Mouse (Mus musculus): Measurements from ENCODE around the gene Caskin2. TPM values are rescaled to one million over a fixed set of nuclear protein-coding genes. Genes with fewer than 3 reads are reported as not detected.

Gene Caskin2
- polyA plus RNA-seq, 1 experiment = 17.1 TPM

- Histone ChIP-seq H3K27me3 (ENCODE audit: control insufficient read depth, insufficient read depth, low read length) (no peaks in the 10 kb centered on the region), H3K4me3 (replicated peaks; ENCODE audit: insufficient read depth, low read depth, low read length) (no peak overlapping the region), H3K4me1 (ENCODE audit: control insufficient read depth, insufficient read depth, low read length) (peaks cover 6% of the 10 kb centered on the region), H3K27ac (ENCODE audit: insufficient read depth, low read length) (no peak overlapping the region)
- TF ChIP-seq POLR2A (IDR thresholded peaks at IDR 0.05; ENCODE audit: borderline replicate concordance, insufficient read depth, low read length) = no peak
- no peak for TF ChIP-seq CTCF (IDR thresholded peaks at IDR 0.05; ENCODE audit: borderline replicate concordance, insufficient read depth, low read depth, low read length)
- no peak for DNase-seq
- WGBS = 80% methylated on average over 8 of the region's 8 CpGs
These were observed 30.8 kb upstream of the Caskin2 start for GRCm38 (mm10) chr11:115844240-115844639.

GRCm38 (mm10) chr11:115843891-115844239, 30.4 kb upstream of the Caskin2 start:
- DNase-seq = no peak
- 92% methylated on average over 5 of the region's 5 CpGs for WGBS
- no peak for TF ChIP-seq POLR2A (IDR thresholded peaks at IDR 0.05; ENCODE audit: borderline replicate concordance, insufficient read depth, low read length)
- no peak for TF ChIP-seq CTCF (IDR thresholded peaks at IDR 0.05; ENCODE audit: borderline replicate concordance, insufficient read depth, low read depth, low read length)
- peaks cover 6% of the 10 kb centered on the region for H3K4me1 ChIP-seq (ENCODE audit: control insufficient read depth, insufficient read depth, low read length)
- no peak overlapping the region for H3K27ac ChIP-seq (ENCODE audit: insufficient read depth, low read length)
- H3K27me3 ChIP-seq (ENCODE audit: control insufficient read depth, insufficient read depth, low read length) = no peaks in the 10 kb centered on the region
- no peak overlapping the region for H3K4me3 ChIP-seq (replicated peaks; ENCODE audit: insufficient read depth, low read depth, low read length)

- H3K4me3 ChIP-seq (replicated peaks; ENCODE audit: insufficient read depth, low read depth, low read length) = no peak overlapping the region
- TF ChIP-seq CTCF (IDR thresholded peaks at IDR 0.05; ENCODE audit: borderline replicate concordance, insufficient read depth, low read depth, low read length) (no peak), POLR2A (IDR thresholded peaks at IDR 0.05; ENCODE audit: borderline replicate concordance, insufficient read depth, low read length) (no peak)
- WGBS = 83% methylated on average over 14 of the region's 14 CpGs
- H3K4me1 ChIP-seq (ENCODE audit: control insufficient read depth, insufficient read depth, low read length) = peaks cover 6% of the 10 kb centered on the region
- DNase-seq = no peak
- no peak overlapping the region for H3K27ac ChIP-seq (ENCODE audit: insufficient read depth, low read length)
- H3K27me3 ChIP-seq (ENCODE audit: control insufficient read depth, insufficient read depth, low read length) = no peaks in the 10 kb centered on the region
These were observed 29.9 kb upstream of the Caskin2 start for GRCm38 (mm10) chr11:115843141-115843890.

GRCm38 (mm10) chr11:115841961-115842550, 28.6 kb upstream of the Caskin2 start:
- Histone ChIP-seq H3K27me3 (ENCODE audit: control insufficient read depth, insufficient read depth, low read length) (no peaks in the 10 kb centered on the region), H3K4me1 (ENCODE audit: control insufficient read depth, insufficient read depth, low read length) (peaks cover 6% of the 10 kb centered on the region), H3K4me3 (replicated peaks; ENCODE audit: insufficient read depth, low read depth, low read length) (no peak overlapping the region), H3K27ac (ENCODE audit: insufficient read depth, low read length) (no peak overlapping the region)
- 53% methylated on average over 6 of the region's 6 CpGs for WGBS
- no peak for DNase-seq
- TF ChIP-seq CTCF (IDR thresholded peaks at IDR 0.05; ENCODE audit: borderline replicate concordance, insufficient read depth, low read depth, low read length) = no peak
- no peak for TF ChIP-seq POLR2A (IDR thresholded peaks at IDR 0.05; ENCODE audit: borderline replicate concordance, insufficient read depth, low read length)

- Histone ChIP-seq H3K27me3 (ENCODE audit: control insufficient read depth, insufficient read depth, low read length) (no peaks in the 10 kb centered on the region), H3K27ac (ENCODE audit: insufficient read depth, low read length) (no peak overlapping the region), H3K4me3 (replicated peaks; ENCODE audit: insufficient read depth, low read depth, low read length) (no peak overlapping the region), H3K4me1 (ENCODE audit: control insufficient read depth, insufficient read depth, low read length) (peaks cover 6% of the 10 kb centered on the region)
- 85% methylated on average over 6 of the region's 6 CpGs for WGBS
- TF ChIP-seq POLR2A (IDR thresholded peaks at IDR 0.05; ENCODE audit: borderline replicate concordance, insufficient read depth, low read length) = no peak
- TF ChIP-seq CTCF (IDR thresholded peaks at IDR 0.05; ENCODE audit: borderline replicate concordance, insufficient read depth, low read depth, low read length) = no peak
- no peak for DNase-seq
These were observed 27.6 kb upstream of the Caskin2 start for GRCm38 (mm10) chr11:115841044-115841443.

- TF ChIP-seq POLR2A (IDR thresholded peaks at IDR 0.05; ENCODE audit: borderline replicate concordance, insufficient read depth, low read length) (no peak), CTCF (IDR thresholded peaks at IDR 0.05; ENCODE audit: borderline replicate concordance, insufficient read depth, low read depth, low read length) (no peak)
- H3K27ac ChIP-seq (ENCODE audit: insufficient read depth, low read length) = no peak overlapping the region
- no peak for DNase-seq
- 72% methylated on average over 3 of the region's 3 CpGs for WGBS
- no peaks in the 10 kb centered on the region for H3K27me3 ChIP-seq (ENCODE audit: control insufficient read depth, insufficient read depth, low read length)
- H3K4me3 ChIP-seq (replicated peaks; ENCODE audit: insufficient read depth, low read depth, low read length) = no peak overlapping the region
- peaks cover under 1% of the 10 kb centered on the region for H3K4me1 ChIP-seq (ENCODE audit: control insufficient read depth, insufficient read depth, low read length)
These were observed 26.3 kb upstream of the Caskin2 start for GRCm38 (mm10) chr11:115839732-115840131.

GRCm38 (mm10) chr11:115838895-115839311, 25.5 kb upstream of the Caskin2 start:
- TF ChIP-seq POLR2A (IDR thresholded peaks at IDR 0.05; ENCODE audit: borderline replicate concordance, insufficient read depth, low read length) (no peak), CTCF (IDR thresholded peaks at IDR 0.05; ENCODE audit: borderline replicate concordance, insufficient read depth, low read depth, low read length) (no peak)
- no peak overlapping the region for H3K27ac ChIP-seq (ENCODE audit: insufficient read depth, low read length)
- no peaks in the 10 kb centered on the region for H3K4me1 ChIP-seq (ENCODE audit: control insufficient read depth, insufficient read depth, low read length)
- no peaks in the 10 kb centered on the region for H3K27me3 ChIP-seq (ENCODE audit: control insufficient read depth, insufficient read depth, low read length)
- no peak overlapping the region for H3K4me3 ChIP-seq (replicated peaks; ENCODE audit: insufficient read depth, low read depth, low read length)
- no peak for DNase-seq
- 65% methylated on average over 4 of the region's 4 CpGs for WGBS

Data from cerebellum, adult 2 months (tissue).